Mouse (Mus musculus) thymus, postnatal 4 days (tissue): ENCODE measurements around the gene Bloc1s3.

Source experiments
- DNase-seq: peaks from one replicate; pipeline ENCODE4 v3.0.0; 2021

Gene Bloc1s3

DNA sequence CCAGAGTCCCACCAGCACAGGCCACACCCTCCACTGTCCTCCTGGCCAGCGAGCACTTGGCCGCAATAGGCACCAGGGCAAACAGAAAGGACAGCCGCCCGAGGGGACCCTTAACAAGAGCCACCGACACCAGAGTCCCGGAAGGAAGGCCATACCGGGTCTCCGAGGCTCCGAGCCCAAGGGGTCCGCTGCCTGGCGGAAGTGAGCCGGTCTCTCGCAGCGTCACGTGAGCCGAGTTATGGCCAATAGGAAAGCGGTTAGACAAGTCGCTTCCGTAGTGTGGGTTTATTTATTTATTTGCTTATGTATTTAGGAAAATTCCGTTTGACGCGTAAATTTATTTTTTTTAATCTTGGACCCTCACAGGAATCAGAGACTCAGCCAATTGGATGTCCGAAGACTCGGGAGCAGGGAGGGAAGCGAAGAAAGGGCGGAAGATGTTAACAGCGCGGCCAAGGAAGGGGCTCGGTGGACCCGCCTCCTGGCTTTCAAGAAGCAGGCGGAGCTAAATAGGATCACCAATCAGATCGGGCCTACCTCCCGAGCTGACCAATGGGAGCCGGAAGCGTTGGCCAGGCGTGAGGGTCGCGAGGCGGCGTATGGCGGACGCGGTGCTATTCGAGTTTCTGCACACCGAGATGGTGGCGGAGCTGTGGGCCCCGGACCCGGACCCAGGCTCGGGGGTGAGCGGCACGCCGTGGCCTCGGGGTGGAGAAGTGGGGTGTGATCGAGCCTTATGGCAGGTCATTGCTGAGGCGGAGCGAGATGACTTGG is at the start of gene Bloc1s3, which contains the start of gene Trappc6a:
Gene Bloc1s3, minus strand, starts transcription at position 218 of the 774 bp plus-strand sequence.
Gene Trappc6a, plus strand, starts transcription at position 246 of the 774 bp plus-strand sequence.
- peak; percentile 93 for DNase-seq

GRCm38 (mm10) chr7:19557086-19557485 is 48.9 kb upstream of the Bloc1s3 start:
- no peak for DNase-seq

GRCm38 (mm10) chr7:19554168-19554567 is 46.0 kb upstream of the Bloc1s3 start:
- DNase-seq = no peak

DNA sequence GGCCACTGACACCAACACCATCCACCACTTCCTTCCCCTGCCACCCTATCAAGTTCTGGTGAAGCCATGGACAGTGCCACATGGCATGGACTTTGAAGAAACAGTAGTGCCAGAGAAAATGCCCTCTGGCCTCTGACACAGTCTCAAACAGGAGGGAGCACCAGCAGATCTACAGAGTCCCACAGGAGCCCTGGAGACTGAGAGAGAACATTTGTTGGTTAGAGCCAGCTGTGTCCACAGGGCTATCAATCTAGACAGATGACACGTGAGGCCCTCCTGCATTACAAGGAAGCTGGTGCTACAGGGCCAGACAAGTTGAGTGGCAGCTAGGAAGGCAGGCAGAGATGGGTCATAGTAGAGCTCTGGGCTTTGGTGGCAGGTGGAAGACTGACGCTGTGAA is 44.3 kb upstream of the Bloc1s3 start:
- DNase-seq = no peak

- DNase-seq = no peak
These were observed 43.5 kb upstream of the Bloc1s3 start for GRCm38 (mm10) chr7:19551634-19552033.

DNA sequence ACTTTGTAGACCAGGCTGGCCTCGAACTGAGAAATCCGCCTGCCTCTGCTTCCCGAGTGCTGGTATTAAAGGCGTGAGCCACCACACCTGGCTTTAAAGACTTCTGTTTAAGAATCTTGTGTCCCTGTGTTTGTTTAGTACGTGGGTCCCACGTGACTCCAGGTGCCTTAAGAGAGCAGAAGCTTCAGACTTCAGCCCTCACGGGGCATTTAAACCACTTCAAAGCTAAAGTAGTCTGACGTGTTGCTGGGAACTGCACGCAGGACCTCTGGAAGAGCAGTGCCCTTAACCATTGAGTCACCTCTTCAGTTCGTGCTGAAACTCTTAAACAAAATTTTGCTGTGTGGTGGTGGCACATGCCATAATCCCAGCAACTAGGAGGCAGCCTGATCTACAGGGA is 41.2 kb upstream of the Bloc1s3 start:
- no peak for DNase-seq

DNA sequence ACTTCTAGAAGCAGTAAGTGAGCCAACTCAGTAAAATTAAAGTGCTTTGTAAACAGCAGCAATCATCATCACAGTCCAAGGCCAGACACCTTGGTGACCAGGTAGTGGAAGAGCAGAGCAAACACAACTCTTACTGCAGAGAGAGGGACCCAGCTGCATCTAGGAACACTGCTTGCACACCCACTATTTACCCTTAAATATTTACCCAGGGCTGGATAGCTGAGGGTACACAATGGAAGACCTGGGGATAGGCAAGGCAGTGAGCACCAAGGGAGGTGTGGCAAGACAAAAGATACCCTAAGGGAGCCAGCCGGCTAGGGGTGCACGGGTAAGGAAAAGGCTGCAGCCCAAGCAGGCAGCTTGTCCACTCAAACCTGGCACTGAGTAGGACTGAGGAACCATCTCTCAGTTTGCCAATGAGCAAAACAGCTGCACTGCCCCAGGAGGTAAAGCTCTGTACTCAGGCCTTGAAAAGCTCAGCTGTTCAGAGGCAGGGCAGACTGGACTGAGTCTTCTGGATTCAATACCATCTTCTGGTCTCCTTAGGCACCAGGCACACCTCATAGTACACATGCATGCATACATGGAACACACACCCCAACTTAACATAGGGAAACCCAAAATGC is 39.3 kb upstream of the Bloc1s3 start:
- no peak for DNase-seq

GRCm38 (mm10) chr7:19546007-19546406 is 37.8 kb upstream of the Bloc1s3 start:
- DNase-seq = no peak

DNA sequence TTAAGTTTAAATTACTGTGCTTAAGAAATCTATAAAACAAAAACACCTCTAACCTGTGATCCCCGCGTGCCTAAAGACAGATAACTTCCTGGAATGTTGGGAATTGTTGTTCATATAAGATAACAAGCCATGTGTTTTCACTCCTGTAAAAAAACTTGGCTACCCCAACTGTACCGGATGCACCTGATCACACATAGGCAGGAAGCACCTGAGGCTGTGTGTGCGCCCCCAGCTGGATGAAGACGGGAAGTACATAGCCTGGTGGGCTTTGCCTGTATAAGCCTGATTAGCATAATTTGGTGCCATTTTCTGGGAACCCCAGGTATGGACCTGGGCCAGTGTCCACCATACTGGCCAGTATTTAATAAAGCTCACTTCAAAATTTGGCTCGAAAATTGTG is 35.4 kb upstream of the Bloc1s3 start:
- DNase-seq = peak; percentile 81

DNA sequence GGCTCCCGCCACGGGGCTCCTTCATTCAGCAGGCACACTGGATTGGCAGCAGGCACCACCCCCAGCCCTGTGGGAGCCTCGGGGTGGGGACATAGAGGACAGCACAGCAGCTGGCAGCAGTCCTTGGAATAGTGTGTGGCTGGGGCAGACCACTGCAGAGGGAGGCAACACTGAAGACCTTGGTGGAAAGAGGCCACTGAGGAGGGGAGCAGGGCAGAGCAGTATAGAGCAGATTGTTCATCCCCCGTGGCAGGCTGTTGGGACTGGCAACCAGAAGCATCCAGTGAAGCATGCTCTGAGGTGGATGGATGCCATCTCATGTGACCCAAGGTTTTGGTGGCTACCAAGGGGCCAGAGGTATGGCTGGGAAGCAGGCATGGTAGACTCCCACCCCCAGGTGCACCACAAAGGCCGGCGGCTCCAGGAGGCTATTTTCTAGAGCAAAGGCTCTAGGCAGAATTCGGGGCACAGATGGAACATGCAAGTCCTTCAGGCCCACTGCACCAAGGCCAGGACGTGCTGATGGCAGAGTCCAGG is 34.1 kb upstream of the Bloc1s3 start:
- DNase-seq = peak; percentile 25

DNA sequence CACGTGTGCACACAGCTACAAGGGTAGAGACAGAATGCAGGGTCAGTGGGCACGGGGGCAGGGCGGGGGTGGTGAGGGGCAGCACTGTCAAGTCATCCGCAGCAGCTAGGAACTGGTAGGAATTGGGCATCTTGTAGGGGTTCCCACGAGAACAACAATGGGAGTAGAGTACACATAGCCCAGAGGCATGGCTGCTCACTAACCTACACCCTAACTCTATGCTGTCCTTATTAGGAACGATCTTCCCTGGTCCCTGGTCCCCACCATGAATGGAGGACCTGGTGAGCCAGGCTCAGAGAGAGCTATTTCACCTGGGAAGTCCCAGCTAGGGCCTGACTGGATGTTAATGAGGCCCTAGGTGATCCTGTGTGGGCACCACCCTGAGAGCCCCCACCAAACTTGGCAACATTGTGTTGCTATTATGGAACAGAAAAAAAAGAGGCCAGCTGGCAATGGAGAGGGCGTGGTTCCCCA is 33.6 kb upstream of the Bloc1s3 start:
- no peak for DNase-seq

- no peak for DNase-seq
These were observed 32.8 kb upstream of the Bloc1s3 start for GRCm38 (mm10) chr7:19540771-19541566.

DNA sequence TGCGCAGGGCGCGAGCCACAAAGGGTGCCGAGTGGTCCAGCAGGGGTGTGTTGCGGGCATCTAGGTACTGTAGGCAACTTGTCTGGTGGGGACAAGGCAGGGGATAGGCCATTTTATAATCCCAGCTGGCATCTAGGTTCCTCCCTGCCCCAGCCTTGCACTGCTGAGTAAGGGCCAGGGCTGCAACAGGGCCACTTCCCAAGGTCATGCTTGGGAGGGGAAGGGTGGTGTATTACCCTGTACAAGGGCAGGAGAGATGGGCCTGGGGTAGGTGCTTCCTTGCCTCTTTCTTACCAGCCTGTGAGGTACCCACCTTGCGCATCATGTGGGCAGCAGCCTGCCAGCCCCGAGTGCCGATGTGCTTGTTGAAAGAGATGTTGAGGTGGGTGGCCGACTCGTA is 26.5 kb upstream of the Bloc1s3 start:
- DNase-seq = no peak

GRCm38 (mm10) chr7:19532240-19532639 is 24.1 kb upstream of the Bloc1s3 start:
- no peak for DNase-seq

GRCm38 (mm10) chr7:19531077-19531476 is 22.9 kb upstream of the Bloc1s3 start:
- DNase-seq = no peak

GRCm38 (mm10) chr7:19525105-19525481 is 16.9 kb upstream of the Bloc1s3 start:
- peak; percentile 29 for DNase-seq

GRCm38 (mm10) chr7:19524420-19525104 is 16.4 kb upstream of the Bloc1s3 start:
- DNase-seq = no peak

DNA sequence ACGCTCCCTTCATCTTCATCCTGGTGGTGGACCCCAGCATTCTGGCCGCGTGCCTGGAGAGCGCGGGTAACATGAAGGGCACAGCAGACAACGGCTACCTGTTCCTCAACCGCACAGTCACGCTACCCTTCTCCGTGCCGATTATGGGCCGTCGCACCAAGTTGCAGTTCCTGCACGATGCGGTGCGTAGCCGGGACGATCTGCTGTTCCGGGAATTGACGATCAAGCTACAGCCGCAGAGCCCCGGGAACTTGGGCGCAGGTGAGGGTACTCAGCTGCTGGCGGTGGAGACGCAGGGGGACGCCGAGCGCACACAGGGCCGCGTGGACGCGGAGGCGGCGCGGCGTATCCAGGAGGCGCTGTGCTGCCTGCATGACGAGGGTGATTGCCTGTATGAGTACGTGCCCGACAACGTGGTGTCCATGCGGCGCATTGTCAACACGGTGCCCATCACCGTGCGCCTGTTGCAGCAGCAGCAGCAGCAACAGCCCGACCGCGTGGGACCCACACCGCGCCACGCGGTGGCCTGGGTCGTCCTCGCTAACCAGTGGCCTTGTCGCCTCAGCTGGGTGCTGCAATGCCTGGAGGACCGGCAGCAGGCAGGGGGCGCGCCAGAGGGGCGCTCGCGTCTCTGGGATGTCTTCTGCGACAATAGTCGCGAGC is 15.7 kb upstream of the Bloc1s3 start:
- peak; percentile 88 for DNase-seq

DNA sequence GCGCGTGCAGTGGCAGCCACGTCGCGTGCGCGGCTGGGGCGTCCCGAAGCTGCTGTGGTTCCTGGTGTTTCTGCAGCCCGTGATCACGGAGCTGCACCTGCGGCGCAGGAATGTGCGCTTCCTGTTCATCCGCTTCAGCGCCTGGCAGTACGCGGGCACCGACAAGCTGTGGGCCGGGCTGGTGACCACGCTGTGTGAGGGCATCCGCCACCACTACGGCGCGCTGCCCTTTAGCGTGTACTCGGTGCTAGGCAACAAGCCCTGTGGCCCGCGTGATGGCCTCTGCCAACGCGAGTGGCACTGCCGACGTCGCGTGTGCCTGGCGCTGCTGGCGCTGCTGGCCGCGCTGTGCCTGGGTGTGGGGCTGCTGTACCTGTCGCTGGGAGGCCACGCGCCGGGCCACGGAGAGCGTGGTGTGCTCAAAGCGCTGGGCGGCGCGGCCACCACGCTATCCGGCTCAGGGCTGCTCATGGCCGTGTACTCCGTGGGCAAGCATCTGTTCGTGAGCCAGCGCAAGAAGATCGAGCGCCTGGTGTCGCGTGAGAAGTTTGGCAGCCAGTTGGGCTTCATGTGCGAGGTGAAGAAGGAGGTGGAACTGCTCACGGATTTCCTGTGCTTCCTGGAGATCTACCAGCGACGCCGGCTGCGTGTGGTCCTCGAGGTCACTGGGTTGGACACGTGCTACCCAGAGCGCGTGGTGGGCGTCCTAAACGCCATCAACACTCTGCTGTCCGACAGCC is 15.0 kb upstream of the Bloc1s3 start:
- peak; percentile 41 for DNase-seq

DNA sequence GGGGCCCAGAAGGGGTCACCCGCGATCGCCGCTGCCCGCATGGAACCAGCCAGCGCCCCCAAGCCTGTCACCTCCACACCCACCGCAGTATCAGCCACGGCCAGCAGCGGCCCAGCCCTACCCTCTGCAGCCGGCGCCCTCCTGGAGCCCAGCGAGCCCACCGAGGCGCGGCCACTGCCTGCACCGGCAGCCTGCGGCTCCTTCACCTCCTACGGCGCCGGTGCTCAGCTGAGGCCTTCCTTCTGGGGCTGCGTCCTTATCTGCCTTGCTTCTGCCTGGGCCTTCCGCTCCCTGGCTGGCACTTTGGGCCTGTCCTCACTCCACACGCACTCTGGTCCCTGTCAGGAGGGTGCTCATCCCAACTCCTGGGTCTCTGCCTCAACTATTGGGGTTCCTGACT is 11.9 kb upstream of the Bloc1s3 start:
- peak; percentile 26 for DNase-seq

- DNase-seq = peak; percentile 47
These were observed 9.6 kb upstream of the Bloc1s3 start, which contains the start of gene Nkpd1 for GRCm38 (mm10) chr7:19517652-19518365. TSS of gene Nkpd1 (plus strand) at chr7:19517838.
